Mouse (Mus musculus) lung, postnatal 0 days (tissue): ENCODE data around the gene Nqo2. TPM values are rescaled to one million over a fixed set of nuclear protein-coding genes. Genes with fewer than 3 reads are reported as not detected.
"Not testable (repeated sequence)": the region's sequence is repeated elsewhere in the genome, so short reads cannot be mapped to it uniquely, and the experiment has no call there.

Experiments used
- ATAC-seq: fragments of 200-750 bp; cut with Nextera tagmentation; 2 replicates; pipeline ENCODE4 v1.8.0; 2017; ENCODE audit warnings: moderate library complexity
- DNase-seq: peaks from one replicate; pipeline ENCODE4 v3.0.0-alpha.2; 2016; ENCODE audit warnings: low spot score
- H3K27ac ChIP-seq: fragments of 300-500 bp; sonication (generic); 2 replicates; pipeline ENCODE4 v1.5.1; 2014; ENCODE audit warnings: antibody characterized with exemption, mild to moderate bottlenecking, low read length, mixed read lengths
- H3K27me3 ChIP-seq: fragments of 300-500 bp; sonication (generic); replicated peaks from 2 replicates; pipeline ENCODE4 v1.6.1; 2014; ENCODE audit warnings: low read length, mixed read lengths; ENCODE audit not compliant: insufficient read depth
- H3K36me3 ChIP-seq: fragments of 300-500 bp; sonication (generic); 2 replicates; pipeline ENCODE4 v1.6.1; 2014; ENCODE audit warnings: low read length, mixed read lengths; ENCODE audit not compliant: insufficient read depth
- H3K4me1 ChIP-seq: fragments of 300-500 bp; sonication (generic); 2 replicates; pipeline ENCODE4 v1.6.1; 2014; ENCODE audit warnings: antibody characterized with exemption, low read depth, low read length, mixed read lengths; ENCODE audit not compliant: insufficient read depth
- H3K4me2 ChIP-seq: fragments of 300-500 bp; sonication (generic); replicated peaks from 2 replicates; pipeline ENCODE4 v1.6.1; 2014; ENCODE audit warnings: low read depth, mild to moderate bottlenecking, low read length, moderate library complexity, mixed read lengths
- H3K4me3 ChIP-seq: fragments of 300-500 bp; sonication (generic); 2 replicates; pipeline ENCODE4 v1.5.1; 2014; ENCODE audit warnings: low read depth, low read length
- H3K9ac ChIP-seq: fragments of 300-500 bp; sonication (generic); replicated peaks from 2 replicates; pipeline ENCODE4 v1.6.1; 2014; ENCODE audit warnings: low read depth, mild to moderate bottlenecking
- H3K9me3 ChIP-seq: fragments of 300-500 bp; sonication (generic); 2 replicates; pipeline ENCODE4 v1.6.1; 2016; ENCODE audit warnings: low read length, mixed read lengths
- CTCF ChIP-seq: IDR thresholded peaks from 2 replicates; pipeline ENCODE4 v1.5.1; 2016; ENCODE audit warnings: antibody characterized with exemption, mild to moderate bottlenecking
- EP300 ChIP-seq: IDR thresholded peaks from 2 replicates; pipeline ENCODE4 v1.6.1; 2016; ENCODE audit warnings: antibody characterized with exemption, mild to moderate bottlenecking, control low read depth
- WGBS: fragments of 180-500 bp; shearing (Covaris S2); extraction: QIAGEN DNeasy Blood & Tissue Kit; methylation state at CpG from one replicate; pipeline ENCODE4 v1.1.7; 2014; 5-methylcytosine and 5-hydroxymethylcytosine counted together
- polyA plus RNA-seq: library from polyadenylated mRNA; unstranded; fragments of >200 nt; fragmentation: Nextera tagmentation; extraction: Ambion mirVana; gene quantifications from 2 replicates; pipeline ENCODE4 v1.2.1, GENCODE M21; 2015

Gene Nqo2
- polyA plus RNA-seq, 1 experiment from 2014 or later, result 18.4 TPM

DNA sequence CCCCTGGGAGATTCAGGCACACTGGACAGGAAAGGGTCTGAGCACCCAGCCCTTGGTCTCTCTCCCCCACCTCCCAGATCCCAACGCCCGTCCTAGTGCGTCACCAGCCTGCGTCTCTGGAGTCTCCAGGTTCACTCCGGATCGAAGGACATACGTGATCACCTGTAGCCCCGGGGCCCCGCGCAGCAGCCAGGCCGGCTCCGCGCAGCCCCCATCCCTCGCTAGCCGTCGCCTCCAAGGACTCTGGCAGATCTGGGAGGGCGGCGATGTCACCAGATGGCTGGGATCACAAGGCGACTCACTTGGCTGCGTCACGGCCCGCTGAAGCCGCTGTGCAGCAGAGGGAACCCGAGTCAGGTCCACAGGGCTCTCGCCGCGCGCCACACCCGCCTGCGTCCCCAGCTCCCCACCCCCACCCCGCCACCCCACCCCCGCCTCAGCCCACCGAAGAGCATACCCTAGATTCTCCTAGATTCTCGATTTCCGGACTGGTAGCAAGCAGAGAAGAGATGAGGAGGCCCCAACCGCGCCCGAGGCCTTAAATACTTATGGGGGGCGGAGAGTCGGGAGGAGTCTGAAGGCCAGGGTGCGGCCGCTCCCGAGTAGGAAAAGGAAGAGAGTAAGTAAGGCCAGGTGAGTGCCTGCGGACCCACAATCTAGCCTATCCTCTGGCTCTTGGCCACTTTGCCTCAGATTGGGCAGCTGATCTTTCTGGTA, 28.9 kb upstream of the Nqo2 start:
- no peaks in the 10 kb centered on the region for H3K9me3 ChIP-seq
- H3K4me2 ChIP-seq, result peak overlapping the region; percentile 76
- WGBS, result 1% methylated on average over 37 of the region's 44 CpGs
- H3K4me1 ChIP-seq, result peaks cover 11% of the 10 kb centered on the region; the same call in 1 of the 2 replicates
- TF ChIP-seq EP300 (no peak), CTCF (no peak; the same call in 1 of the 2 replicates)
- H3K9ac ChIP-seq, result peak overlapping the region; percentile 90
- ATAC-seq, result peak; percentile 87
- H3K27me3 ChIP-seq, result no peaks in the 10 kb centered on the region
- no peaks in the 10 kb centered on the region; the same call in 1 of the 2 replicates for H3K36me3 ChIP-seq
- peak overlapping the region; percentile 80 for H3K4me3 ChIP-seq
- DNase-seq, result peak; percentile 92
- H3K27ac ChIP-seq, result peak overlapping the region; percentile 85

DNA sequence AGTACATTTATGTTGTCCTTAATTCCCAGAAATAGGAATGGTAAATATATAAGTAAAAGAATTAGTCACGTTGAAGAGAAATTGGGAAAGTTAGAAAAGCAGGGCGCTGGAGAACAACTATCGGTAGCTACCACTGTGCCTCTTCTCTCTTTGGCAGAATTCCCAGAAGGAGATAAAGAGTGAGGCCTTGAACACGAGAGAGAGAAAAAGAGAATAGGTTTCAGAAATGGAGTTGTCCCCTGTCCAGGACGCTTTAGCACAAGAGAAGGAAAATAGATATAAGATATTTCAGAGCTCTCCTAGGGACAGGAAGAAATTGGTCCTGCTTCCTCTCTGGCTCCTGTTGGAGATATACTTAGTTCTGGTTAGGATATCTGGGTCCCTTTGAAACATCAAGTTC, 27.3 kb upstream of the Nqo2 start:
- Histone ChIP-seq H3K36me3 (no peaks in the 10 kb centered on the region), H3K4me2 (no peak overlapping the region), H3K9ac (no peak overlapping the region), H3K27ac (no peak overlapping the region), H3K4me1 (peaks cover 11% of the 10 kb centered on the region; the same call in 1 of the 2 replicates), H3K9me3 (no peaks in the 10 kb centered on the region), H3K4me3 (no peak overlapping the region), H3K27me3 (no peaks in the 10 kb centered on the region)
- no peak for TF ChIP-seq CTCF
- no peak for TF ChIP-seq EP300
- DNase-seq (no peak), ATAC-seq (no peak)
- 35% methylated on average over 5 of the region's 5 CpGs for WGBS

DNA sequence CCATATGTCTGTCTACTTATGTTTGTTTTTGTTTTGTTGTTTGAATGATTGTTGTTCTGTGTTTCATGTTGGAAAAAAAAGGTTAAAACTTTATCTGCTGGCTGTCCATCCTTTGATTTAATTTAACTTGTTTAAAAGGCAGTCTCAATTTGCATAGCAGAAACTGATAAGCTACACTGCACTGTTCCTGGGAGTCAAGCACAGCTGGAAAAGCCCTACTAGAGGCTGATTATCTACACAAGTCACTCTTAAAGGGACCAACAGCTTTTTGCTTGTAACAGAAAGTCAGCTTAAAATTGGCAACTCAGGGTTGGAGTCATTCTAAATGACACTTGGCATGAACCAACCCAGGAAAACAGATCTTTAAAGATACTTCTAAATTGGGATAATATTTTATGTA, 26.9 kb upstream of the Nqo2 start:
- ATAC-seq, H3K4me2 ChIP-seq, DNase-seq, H3K27ac ChIP-seq, H3K27me3 ChIP-seq, H3K4me3 ChIP-seq, H3K9me3 ChIP-seq, H3K9ac ChIP-seq, H3K36me3 ChIP-seq: not testable (repeated sequence)
- peaks cover 11% of the 10 kb centered on the region; the same call in 1 of the 2 replicates for H3K4me1 ChIP-seq

DNA sequence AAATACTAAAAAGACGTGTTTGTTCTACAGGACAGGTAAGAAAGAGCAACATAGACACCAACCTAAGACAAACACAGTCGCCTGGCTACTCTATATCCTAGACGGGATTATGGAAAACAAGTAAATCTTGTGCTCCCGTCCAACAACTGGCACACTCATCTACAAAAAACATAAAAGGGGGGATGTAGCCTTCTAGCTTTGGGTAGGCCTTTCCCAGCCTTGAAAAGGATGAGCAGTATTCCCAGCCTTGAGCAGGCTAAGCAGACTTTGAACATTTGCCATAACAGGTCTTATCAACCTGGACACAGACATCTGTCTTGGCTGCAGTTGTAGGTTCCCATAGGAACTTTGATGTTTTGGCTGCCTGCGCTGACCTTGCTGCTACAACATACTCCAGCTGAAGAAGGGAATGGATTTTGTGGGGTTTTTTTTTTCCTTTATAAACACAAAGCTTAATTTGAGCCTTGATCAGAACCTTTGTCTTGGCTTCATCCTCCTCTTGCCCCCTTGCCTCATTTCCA, 23.1 kb upstream of the Nqo2 start:
- H3K4me1 ChIP-seq, result 0 out of 2 replicates have a peak, but pooled peaks cover 2% of the 10 kb centered on the region
- H3K27ac ChIP-seq, result no peak overlapping the region
- no peak overlapping the region for H3K9ac ChIP-seq
- ATAC-seq (no peak), DNase-seq (no peak)
- H3K4me3 ChIP-seq, result no peak overlapping the region
- H3K4me2 ChIP-seq, result no peak overlapping the region
- H3K36me3 ChIP-seq, result no peaks in the 10 kb centered on the region
- H3K27me3 ChIP-seq, result no peaks in the 10 kb centered on the region
- no peaks in the 10 kb centered on the region for H3K9me3 ChIP-seq
- TF ChIP-seq EP300, result no peak
- no peak for TF ChIP-seq CTCF
- 83% methylated on average over 5 of the region's 5 CpGs for WGBS

DNA sequence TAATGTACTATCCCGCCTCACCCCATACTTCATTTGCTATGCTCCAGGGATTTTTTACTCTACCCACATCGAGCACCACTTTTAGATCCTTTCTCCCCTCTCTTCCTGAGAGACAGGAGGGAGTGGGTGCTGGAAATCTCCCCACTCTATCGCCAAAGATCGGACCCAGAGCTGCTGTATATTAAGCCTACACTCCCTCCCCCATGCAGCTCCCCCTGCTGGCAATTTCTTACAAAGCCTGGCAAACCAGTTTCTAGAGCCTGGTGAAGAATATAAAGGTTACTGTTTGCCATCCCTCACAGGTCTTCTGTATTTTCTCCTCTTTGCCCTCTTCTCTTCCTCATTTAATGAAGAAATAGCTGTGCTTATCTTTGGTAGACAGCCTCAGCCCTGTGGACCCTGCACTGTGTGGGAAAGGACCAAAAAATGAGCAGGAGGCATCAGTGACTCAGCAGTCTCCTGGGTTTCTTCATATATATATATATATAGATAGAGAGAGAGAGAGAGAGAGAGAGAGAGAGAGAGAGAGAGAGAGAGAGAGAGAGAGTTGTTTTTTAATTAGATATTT, 22.2 kb upstream of the Nqo2 start:
- ATAC-seq, result no peak
- H3K36me3 ChIP-seq, result no peaks in the 10 kb centered on the region
- H3K27me3 ChIP-seq, result no peaks in the 10 kb centered on the region
- no peaks in the 10 kb centered on the region for H3K4me1 ChIP-seq
- no peak overlapping the region for H3K9ac ChIP-seq
- DNase-seq, result no peak
- no peak overlapping the region for H3K27ac ChIP-seq
- H3K9me3 ChIP-seq, result no peaks in the 10 kb centered on the region
- TF ChIP-seq CTCF (peak; percentile 65), EP300 (no peak)
- no peak overlapping the region for H3K4me3 ChIP-seq
- H3K4me2 ChIP-seq, result no peak overlapping the region
- WGBS, result 37% methylated on average over 4 of the region's 4 CpGs

DNA sequence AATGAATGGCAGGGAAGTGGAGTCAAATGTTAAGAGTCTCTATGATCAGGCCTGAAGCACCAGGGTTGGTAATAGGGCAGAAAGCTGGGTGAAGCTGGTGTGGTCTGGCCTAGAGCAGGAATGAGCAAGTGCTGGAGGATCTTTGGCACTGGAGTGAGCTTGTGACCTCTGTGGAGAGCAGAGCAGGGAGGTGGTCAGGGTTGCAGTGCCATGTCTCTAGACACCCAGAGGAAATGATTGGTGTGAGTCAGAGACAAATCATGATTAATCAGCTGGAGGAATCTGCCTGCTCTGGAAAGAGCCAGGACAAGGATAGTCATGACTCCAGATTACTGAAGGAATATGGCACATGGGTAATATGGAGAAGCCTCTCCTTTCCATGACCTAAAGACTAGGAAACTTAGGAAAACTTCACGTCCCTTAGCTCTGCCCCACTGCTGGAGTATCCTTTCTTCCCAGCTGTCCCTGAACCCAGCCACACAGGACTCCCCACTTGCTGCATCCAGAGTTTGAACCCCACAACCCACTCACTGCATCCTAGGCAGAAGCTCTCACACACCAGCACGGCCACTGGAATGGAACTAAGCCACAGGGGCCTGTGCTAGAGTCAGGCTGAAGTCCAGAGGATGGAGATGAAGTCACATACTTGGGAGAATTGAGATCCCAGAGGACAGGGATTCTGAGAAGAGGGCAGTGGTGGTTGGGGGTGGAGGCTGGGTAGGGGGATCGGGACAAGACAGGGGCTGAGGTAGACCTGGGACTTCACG, 13.0 kb upstream of the Nqo2 start:
- DNase-seq, result no peak
- Histone ChIP-seq H3K27me3 (no peaks in the 10 kb centered on the region), H3K4me3 (no peak overlapping the region), H3K9ac (no peak overlapping the region), H3K27ac (no peak overlapping the region), H3K9me3 (no peaks in the 10 kb centered on the region), H3K4me1 (no peaks in the 10 kb centered on the region), H3K36me3 (no peaks in the 10 kb centered on the region), H3K4me2 (no peak overlapping the region)
- 91% methylated on average over 4 of the region's 4 CpGs for WGBS
- TF ChIP-seq CTCF (no peak), EP300 (no peak)
- ATAC-seq, result no peak
